Mouse (Mus musculus) gastrocnemius, postnatal 4 days (tissue): Measurements from ENCODE around the gene Exoc6b. TPM values are rescaled to one million over a fixed set of nuclear protein-coding genes. Genes with fewer than 3 reads are reported as not detected.
A peak's percentile ranks its signal among the peaks of the same experiment; 100 is the strongest.
"Not testable (repeated sequence)": the region's sequence is repeated elsewhere in the genome, so short reads cannot be mapped to it uniquely, and the experiment has no call there.

Experiments
- DNase-seq, 2 experiments: peaks; one replicate each; pipeline ENCODE4 v3.0.0; 2021 to 2022; ENCODE audit warnings: low spot score in 2 of 2, mixed read lengths in 2 of 2
- long read RNA-seq, 2 experiments: library from polyadenylated mRNA; stranded (forward); transcript quantifications; one replicate each; pipeline ENCODE4 v2.0.0; 2021
- total RNA-seq, 2 experiments: library from RNA; stranded (reverse); gene quantifications; 2 replicates each; pipeline ENCODE4 v1.2.3; 2021

Gene Exoc6b
- total RNA-seq = 10 to 100 TPM; 24.1 to 27.3 TPM
- long read RNA-seq, experiment 1, full-length matches to known transcripts = 4 of 13 reads
- long read RNA-seq, experiment 1, partial matches to known transcripts = 8 of 13 reads
- long read RNA-seq, experiment 1, other reads (novel, unspliced or antisense) = 1 of 13 reads
- long read RNA-seq, experiment 2, full-length matches to known transcripts = 6 of 14 reads
- long read RNA-seq, experiment 2, partial matches to known transcripts = 0 of 14 reads
- long read RNA-seq, experiment 2, other reads (novel, unspliced or antisense) = 8 of 14 reads

GRCm38 (mm10) chr6:85069023-85069985 is at the start of gene Exoc6b:
Exoc6b (minus strand) TSS chr6:85069513.
- peak; percentile 75 to 89 for DNase-seq

DNA sequence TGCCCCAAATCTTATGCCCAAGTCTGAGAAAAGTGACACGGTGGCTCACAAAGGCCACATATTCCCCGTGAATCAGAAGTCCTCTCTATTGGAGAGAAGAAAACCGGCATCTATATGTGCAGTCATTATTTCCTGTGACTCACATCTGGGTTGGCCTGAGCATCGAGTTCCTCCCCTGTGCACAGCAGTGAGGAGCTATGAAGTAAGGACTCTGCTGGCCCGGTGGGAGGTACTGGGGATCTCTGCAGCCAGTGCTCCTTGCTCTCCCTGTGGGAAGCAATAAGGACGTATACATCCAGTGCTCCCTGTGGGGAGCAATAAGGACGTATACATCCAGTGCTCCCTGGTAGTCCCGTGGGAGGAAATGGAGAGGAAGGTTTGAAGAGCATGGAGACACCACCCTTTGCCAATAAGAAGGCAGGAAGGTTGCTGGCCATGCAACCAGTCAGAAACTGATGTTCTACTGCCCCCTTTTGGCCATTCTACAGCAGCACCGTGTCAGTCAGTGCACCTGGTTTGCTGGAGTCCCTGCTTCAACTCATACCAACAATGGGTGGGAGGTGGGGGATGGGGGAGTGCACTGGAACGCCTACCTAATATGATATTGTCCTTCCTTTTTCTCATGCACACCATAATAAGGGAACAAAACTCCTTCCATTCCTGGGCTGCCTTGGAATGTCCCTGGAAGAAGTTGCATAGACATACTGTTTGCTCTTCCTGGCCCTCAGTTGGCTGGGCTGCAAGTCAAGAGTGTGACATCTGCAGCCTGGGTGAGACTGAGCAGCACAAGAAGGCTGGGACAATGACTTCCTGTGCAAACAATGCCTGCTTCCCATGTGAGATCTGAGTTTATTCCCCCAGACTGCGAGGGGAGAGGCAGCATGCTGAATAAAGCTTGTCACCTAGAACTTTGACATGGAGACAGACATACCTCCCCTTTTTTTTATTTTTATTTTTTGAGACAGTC is 48.5 kb upstream of the Exoc6b start:
- DNase-seq = not testable (repeated sequence)

GRCm38 (mm10) chr6:85105033-85105615 is 35.8 kb upstream of the Exoc6b start:
- no peak for DNase-seq

DNA sequence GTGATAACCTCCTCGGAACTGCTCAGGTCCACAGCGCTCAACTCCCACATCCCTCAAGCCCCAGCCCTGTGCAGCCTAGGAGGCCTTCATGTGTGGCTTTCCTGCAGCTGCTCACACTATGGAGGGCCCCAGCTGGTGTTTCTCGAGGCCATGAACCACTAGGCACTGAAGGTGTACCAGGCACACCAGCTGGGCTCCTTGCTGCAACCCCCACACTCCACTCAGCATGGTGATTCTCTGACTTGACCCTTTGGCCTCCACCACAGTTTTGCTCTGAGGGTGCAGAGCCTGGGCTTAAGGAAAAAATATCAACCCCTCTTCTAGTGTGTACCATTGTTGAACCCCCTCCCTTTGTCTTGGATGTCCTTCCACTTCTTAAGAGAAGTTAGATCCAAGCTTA is 34.0 kb upstream of the Exoc6b start:
- DNase-seq = no peak

DNA sequence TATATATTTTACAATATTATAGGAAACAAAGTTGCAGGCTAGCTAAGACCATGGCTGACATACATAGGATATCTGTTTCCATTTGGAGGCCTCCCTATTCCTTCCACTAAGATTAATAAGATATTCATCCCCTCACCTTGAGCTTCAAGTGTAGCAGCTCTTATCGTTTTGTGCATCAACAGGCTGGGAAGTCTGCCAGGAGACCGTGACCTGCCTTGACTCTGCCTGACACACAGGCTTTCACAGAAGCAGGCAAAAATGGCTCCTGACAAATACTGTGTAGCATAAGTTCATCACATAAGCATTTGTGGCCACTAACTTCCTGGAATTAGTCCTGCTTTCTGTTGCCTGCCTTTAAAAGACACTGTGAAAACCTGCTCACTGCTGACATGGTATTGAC is 27.1 kb upstream of the Exoc6b start:
- no peak for DNase-seq

DNA sequence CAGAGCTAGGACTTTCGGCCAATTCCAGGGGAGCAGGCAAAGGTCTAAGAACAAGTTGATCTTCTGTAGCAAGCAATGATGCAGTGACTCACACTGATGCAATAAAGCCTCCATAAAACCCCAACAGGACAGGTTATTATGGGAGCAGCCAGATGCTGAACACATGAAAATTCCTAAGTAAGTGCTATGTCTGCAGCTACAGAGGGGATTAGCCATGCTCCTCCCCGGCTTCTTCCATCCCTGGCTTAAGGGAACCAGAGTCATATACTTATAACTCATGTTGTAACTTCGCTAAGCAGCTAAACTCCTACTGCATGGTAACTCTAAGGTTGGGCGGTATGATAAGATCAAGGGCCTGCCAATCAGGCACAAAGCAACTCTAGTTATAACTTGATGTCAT is 18.1 kb upstream of the Exoc6b start:
- no peak for DNase-seq

DNA sequence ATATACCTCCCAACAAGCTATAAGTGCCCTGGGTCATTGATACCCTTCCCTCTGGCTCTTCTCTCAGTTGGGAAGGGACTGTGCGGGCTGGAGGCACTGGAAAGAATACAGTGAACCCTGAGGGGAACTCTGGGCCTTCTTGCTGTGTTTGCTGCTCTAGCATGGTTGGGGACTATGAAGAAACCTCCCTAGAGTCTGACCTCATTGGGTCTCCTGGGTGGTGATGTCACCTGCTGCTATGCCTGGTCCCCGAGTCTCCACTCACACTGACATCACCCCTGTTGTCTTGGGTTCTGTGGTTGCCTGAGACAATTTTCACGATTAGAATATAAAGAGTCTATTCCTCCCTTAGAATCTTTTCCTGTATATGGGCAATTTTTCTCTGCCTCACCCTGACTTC is 17.3 kb upstream of the Exoc6b start:
- DNase-seq = no peak

DNA sequence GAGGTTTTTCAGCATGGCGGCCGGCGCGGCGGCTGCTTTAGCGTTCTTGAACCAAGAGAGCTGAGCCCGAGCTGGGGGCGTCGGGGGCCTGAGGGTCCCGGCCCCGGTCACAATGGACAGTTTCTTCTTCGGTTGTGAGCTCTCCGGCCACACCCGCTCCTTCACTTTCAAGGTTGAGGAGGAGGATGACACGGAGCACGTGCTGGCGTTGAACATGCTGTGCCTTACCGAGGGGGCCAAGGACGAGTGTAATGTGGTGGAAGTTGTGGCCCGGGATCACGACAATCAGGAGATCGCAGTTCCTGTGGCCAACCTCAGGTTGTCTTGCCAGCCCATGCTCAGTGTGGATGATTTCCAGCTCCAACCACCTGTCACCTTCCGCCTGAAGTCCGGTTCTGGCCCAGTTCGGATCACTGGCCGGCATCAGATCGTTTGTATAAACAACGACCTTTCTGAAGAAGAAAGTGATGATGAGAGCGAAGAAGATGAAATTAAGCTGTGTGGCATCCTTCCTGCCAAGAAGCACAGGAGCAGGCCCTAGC is 6.9 kb upstream of the Exoc6b start:
- not testable (repeated sequence) for DNase-seq

- no peak for DNase-seq
These were observed 5.7 kb upstream of the Exoc6b start for GRCm38 (mm10) chr6:85074996-85075395.

- peak in 1 of 2 experiments; percentile 8 for DNase-seq
These were observed 841 bp downstream of the Exoc6b start for GRCm38 (mm10) chr6:85068322-85069022.

GRCm38 (mm10) chr6:85057641-85058040 is 11.7 kb downstream of the Exoc6b start:
- no peak for DNase-seq

DNA sequence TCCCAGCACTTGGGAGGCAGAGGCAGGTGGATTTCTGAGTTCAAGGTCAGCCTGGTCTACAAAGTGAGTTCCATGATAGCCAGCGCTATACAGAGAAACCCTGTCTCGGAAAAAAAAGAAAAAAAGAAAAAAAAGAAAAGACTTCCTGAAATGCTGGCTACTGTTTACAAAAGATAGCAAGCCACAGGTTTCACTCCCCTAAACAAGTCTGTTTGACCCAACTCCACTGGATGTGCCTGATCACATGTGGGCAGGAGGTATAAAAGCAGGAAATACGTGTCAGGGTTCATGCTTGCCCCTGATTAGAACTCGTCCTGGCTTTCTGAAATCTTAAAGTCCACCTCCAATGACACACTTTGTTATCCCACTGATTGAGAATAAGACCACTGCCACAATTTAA is 18.2 kb downstream of the Exoc6b start:
- DNase-seq = no peak

DNA sequence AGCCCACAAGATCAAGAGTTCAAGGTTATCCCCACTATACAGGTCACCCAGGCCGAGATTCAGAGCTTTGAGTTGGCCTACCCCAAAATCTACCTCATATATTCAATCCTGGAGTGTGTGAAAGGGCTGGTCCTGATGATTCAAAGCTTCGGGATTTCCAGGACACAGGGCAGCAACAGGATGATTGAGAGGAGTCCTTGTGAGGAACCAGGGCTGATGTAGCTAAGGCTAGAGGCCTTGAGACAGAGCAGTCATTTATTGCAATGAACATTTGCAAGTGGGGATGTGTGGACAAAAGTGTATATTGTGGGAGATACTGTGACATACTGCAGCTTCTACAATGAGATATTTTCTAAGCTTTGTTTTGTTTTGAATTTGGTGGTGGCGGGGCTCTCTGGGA is 22.8 kb downstream of the Exoc6b start:
- DNase-seq = no peak

DNA sequence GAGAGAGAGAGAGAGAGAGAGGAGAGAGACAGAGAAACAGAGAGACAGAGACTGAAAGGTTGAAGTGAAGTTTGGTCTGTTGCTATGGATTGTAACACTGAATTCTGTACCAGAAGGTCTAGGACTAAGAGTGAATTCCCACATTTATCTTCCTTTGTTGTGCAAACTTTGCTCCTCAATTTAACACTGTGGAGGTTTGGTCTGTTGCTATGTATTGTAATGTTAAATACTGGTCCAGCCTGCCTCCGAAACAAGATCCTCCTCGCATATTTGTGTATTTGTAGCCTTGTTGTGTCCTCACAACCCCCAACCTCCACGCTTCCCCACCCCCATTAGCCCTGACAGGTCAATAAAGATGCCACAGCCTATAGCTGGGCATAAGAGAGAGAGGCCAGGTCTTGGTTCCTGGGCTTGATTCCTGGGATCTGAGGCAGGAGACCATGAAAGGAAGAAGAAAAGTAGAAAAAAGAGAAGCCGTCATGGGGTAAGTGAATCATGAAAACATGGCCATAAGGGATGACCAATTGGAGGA is 24.6 kb downstream of the Exoc6b start:
- no peak for DNase-seq

DNA sequence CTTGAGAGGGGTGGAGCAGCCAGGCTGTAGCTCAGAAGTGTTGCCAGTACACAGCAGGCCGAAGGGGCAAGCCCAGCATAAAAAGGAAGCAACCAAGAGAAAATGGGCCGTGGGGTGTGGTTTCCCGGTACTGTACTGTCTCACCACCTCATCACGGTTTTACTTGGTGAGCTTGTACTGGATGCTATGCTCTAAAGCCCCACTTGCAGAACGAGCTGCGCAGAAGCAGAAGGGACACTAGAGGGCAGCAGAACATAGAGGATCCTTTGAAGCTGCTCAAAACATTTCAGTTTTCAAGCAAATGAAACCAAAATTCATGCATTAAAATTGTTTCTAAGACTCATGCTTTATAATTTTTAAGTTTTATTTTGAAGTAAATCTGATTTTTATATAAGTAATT is 31.6 kb downstream of the Exoc6b start:
- DNase-seq = peak in 1 of 2 experiments; percentile 42

GRCm38 (mm10) chr6:85029671-85030070 is 39.6 kb downstream of the Exoc6b start:
- no peak for DNase-seq

- no peak for DNase-seq
These were observed 44.9 kb downstream of the Exoc6b start for GRCm38 (mm10) chr6:85024403-85024802.

DNA sequence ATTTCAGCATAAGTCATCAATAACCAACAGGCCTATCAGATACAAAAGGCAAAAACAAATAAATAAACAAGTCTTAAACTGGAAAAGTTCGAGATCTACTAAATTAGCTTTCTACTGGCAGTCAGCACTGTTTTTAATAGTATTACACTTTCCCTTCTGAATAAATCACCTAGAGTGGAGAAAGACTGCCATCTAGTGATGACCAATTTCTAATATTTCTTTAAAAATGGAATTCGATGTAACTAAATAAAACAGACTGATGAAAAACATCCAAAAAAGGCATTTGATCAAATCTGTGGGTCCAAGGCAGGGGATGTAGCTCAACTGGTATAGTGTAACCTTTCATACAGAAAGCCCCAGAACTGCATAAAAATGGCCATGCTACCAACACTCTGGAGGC is 52.3 kb downstream of the Exoc6b start:
- no peak for DNase-seq

DNA sequence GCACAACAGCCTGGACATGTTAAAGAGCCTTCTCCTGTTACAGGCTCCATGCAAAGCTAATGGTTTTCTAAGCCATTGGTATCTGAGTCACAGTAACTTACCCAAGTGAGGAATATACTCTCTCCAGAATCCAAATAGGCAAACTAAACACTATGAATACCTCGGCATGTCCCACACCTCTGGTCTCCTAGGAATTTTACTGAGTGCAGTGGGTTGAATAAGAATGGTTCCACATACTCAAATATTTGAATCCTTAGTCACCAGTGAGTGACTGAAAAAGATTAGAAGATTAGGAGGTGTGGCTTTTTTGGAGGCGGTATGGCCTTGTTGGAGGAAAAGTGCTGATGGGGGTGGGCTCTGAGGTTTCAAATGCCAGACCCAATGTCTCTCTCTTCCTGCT is 55.4 kb downstream of the Exoc6b start:
- no peak for DNase-seq

GRCm38 (mm10) chr6:85010397-85010796 is 58.9 kb downstream of the Exoc6b start:
- no peak for DNase-seq
